In the genomic region with DNA sequence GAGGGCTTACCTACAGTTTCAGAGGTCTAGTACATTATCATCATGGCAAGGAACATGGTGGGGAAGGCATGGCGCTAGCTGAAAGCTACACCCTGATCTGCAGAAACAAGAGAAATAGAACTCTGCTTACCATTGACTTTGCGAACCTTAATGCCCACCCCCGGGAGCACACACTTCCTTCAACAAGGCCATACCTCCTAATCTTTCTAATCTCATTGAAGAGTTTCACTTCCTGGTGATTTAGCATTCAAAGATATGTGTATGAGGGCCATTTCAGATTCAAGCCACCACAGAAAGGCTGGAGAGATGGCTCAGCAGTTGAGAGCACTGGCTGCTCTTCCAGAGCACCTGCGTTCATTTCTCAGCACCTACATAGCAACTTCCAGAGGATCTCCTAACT, we compare ENCODE assay signal across 24 mouse cellular contexts. TPM values are rescaled to one million over a fixed set of nuclear protein-coding genes. Genes with fewer than 3 reads are reported as not detected.
DNase-seq lines count a peak whose midpoint lies in the region; ATAC-seq and TF ChIP-seq lines count a peak whose summit lies in the region.
"Had no signal": no experiment of that assay in that cellular context is flagged by ENCODE, and none has a peak within 500 bp of the region (broad histone marks: within the 10 kb centered on the region; RNA-seq: fewer than 3 reads in every experiment).

A gene (minus strand): TSS at position 101 of the 400 bp plus-strand sequence.

- no peak within 1 kb of the TSS for H3K4me3 ChIP-seq in liver, adult 2 months (ENCODE audit: insufficient read depth, low read depth, low read length)
- H3K4me3 ChIP-seq in liver, embryonic 11.5 days (ENCODE audit: low read depth, low read length), result no peak within 1 kb of the TSS
- no peak within 1 kb of the TSS for H3K4me3 ChIP-seq in brown adipose tissue, adult 24 weeks (ENCODE audit: insufficient read depth, low read depth, low read length)
- H3K4me3 ChIP-seq in macrophage (ENCODE audit: inconsistent target), result no peak within 1 kb of the TSS
- H3K4me3 ChIP-seq: embryonic facial prominence, embryonic 15.5 days; erythroblast, embryonic 14.5 days; forebrain, embryonic 10.5 days; gastrocnemius, adult 2 months; heart, adult 2 months; heart, embryonic 15.5 days; hindbrain, embryonic 13.5 days had no signal

- no peak for DNase-seq in liver, adult 2 months (ENCODE audit: extremely low read depth, low read depth, low spot score)
- no peak for DNase-seq in liver, embryonic 11.5 days (ENCODE audit: low spot score)
- DNase-seq in A20 (ENCODE audit: low read depth, low spot score) (peak; percentile 42), adipocyte (ENCODE audit: low spot score) (no peak)
- no peak for DNase-seq in testis, postnatal 10 days (ENCODE audit: low spot score)
- DNase-seq: adrenal gland, postnatal 10 days; cerebellum, adult 2 months; cerebellum, postnatal 10 days; embryo, embryonic 11 days; gastrocnemius, adult 2 months; gastrocnemius, postnatal 36 days; heart, adult 2 months; heart, postnatal 14 days had no signal

- no peak within 1 kb of the TSS for H3K4me2 ChIP-seq in liver, embryonic 11.5 days
- H3K4me2 ChIP-seq: embryonic facial prominence, embryonic 15.5 days; heart, embryonic 11.5 days; heart, embryonic 15.5 days; hindbrain, embryonic 13.5 days had no signal

- TF ChIP-seq POLR2A in liver, adult 2 months (IDR thresholded peaks at IDR 0.05; ENCODE audit: extremely low read depth, insufficient read depth, low read length), result no peak

- no peaks in the 10 kb centered on the region for H3K4me1 ChIP-seq in liver, adult 2 months (ENCODE audit: control insufficient read depth, insufficient read depth, low read length)
- H3K4me1 ChIP-seq in liver, embryonic 11.5 days (replicated peaks; ENCODE audit: control insufficient read depth, insufficient read depth, low read length), result no peaks in the 10 kb centered on the region
- no peaks in the 10 kb centered on the region for H3K4me1 ChIP-seq in brown adipose tissue, adult 24 weeks (ENCODE audit: control insufficient read depth, insufficient read depth, insufficient read length, low read length)
- H3K4me1 ChIP-seq: embryonic facial prominence, embryonic 15.5 days; forebrain, embryonic 10.5 days; heart, embryonic 15.5 days; hindbrain, embryonic 13.5 days had no signal

- TF ChIP-seq CTCF in liver, adult 2 months (IDR thresholded peaks at IDR 0.05; ENCODE audit: low read depth, low read length), result no peak

- no peaks in the 10 kb centered on the region for H3K27me3 ChIP-seq in liver, adult 2 months (ENCODE audit: control insufficient read depth, insufficient read depth, low read length)
- no peaks in the 10 kb centered on the region for H3K27me3 ChIP-seq in liver, embryonic 11.5 days (replicated peaks; ENCODE audit: control insufficient read depth, insufficient read depth, low read length)
- H3K27me3 ChIP-seq: embryonic facial prominence, embryonic 15.5 days; heart, embryonic 15.5 days; hindbrain, embryonic 13.5 days had no signal

- ATAC-seq in liver, embryonic 11.5 days (replicated peaks; ENCODE audit: low FRiP score), result no peak
- ATAC-seq: forebrain, embryonic 14.5 days had no signal

- WGBS in liver, adult 2 months, result 88% methylated on average over 4 of the region's 4 CpGs
- 76% methylated on average over 4 of the region's 4 CpGs for WGBS in liver, embryonic 11.5 days
- WGBS in macrophage (ENCODE audit: missing documents), result 66% methylated on average over 4 of the region's 4 CpGs

- H3K79me2 ChIP-seq in liver, adult 2 months (ENCODE audit: control insufficient read depth, insufficient read depth, low read length), result no peaks in the 10 kb centered on the region
- H3K79me2 ChIP-seq in macrophage (ENCODE audit: inconsistent target), result no peaks in the 10 kb centered on the region

- no peak within 1 kb of the TSS for H3K27ac ChIP-seq in liver, adult 2 months (replicated peaks; ENCODE audit: insufficient read depth, low read depth, low read length)
- H3K27ac ChIP-seq in liver, embryonic 11.5 days (ENCODE audit: low read depth, low read length), result no peak within 1 kb of the TSS
- no peak within 1 kb of the TSS for H3K27ac ChIP-seq in brown adipose tissue, adult 24 weeks (replicated peaks; ENCODE audit: low read depth, low read length)
- peak within 1 kb of the TSS; percentile 21; the same call in 1 of the 2 replicates for H3K27ac ChIP-seq in macrophage
- H3K27ac ChIP-seq: embryonic facial prominence, embryonic 15.5 days; forebrain, embryonic 10.5 days; gastrocnemius, adult 2 months; heart, adult 2 months; heart, embryonic 15.5 days; hindbrain, embryonic 13.5 days had no signal

- no peak within 1 kb of the TSS for H3K9ac ChIP-seq in liver, adult 2 months (ENCODE audit: low read depth, low read length)
- no peak within 1 kb of the TSS for H3K9ac ChIP-seq in liver, embryonic 11.5 days (ENCODE audit: low read depth, low read length)
- H3K9ac ChIP-seq: embryonic facial prominence, embryonic 15.5 days; heart, embryonic 15.5 days; hindbrain, embryonic 13.5 days had no signal

- no peaks in the 10 kb centered on the region for H3K9me3 ChIP-seq in liver, embryonic 11.5 days (ENCODE audit: control insufficient read depth, low read length)
- H3K9me3 ChIP-seq: embryonic facial prominence, embryonic 15.5 days; forebrain, embryonic 10.5 days; heart, embryonic 15.5 days; hindbrain, embryonic 13.5 days had no signal

- no peaks in the 10 kb centered on the region for H3K36me3 ChIP-seq in liver, adult 2 months (ENCODE audit: control insufficient read depth, insufficient read depth, low read length)
- no peaks in the 10 kb centered on the region for H3K36me3 ChIP-seq in liver, embryonic 11.5 days (ENCODE audit: control insufficient read depth, insufficient read depth, low read length)
- no peaks in the 10 kb centered on the region for H3K36me3 ChIP-seq in macrophage (ENCODE audit: inconsistent target)
- H3K36me3 ChIP-seq: embryonic facial prominence, embryonic 15.5 days; forebrain, embryonic 10.5 days; heart, embryonic 15.5 days; hindbrain, embryonic 13.5 days had no signal

RNA-seq across cellular contexts. Expression of the gene that starts here (rescaled TPM):
- 19.7 and 37.4 TPM in 2 replicates for total RNA-seq in liver, adult 2 months (2014; rRNA removed)
- 13.3 and 23.1 TPM in 2 replicates for polyA plus RNA-seq in liver, adult 2 months (2012; rRNA removed)
- 3.3 and 3.9 TPM in 2 replicates for polyA plus RNA-seq in liver, embryonic 11.5 days (2014; fragmentation: Nextera tagmentation; extraction: Ambion mirVana)
- polyA plus RNA-seq in brown adipose tissue, adult 24 weeks (2012; ENCODE audit: insufficient read depth, insufficient read length, missing spikeins), result 16.1 and 22.7 TPM in 2 replicates
- 10 to 100 TPM in 1 of 26 experiments, 1 to 10 TPM in 22, under 1 TPM in 1, not detected in 2; 0.96 to 11.9 (median 3.2) TPM for total RNA-seq in macrophage (2018; cell fraction: chromatin; rRNA removed)
- 10 to 100 TPM; 14.4 to 29.0 (median 19.4) TPM for total RNA-seq in macrophage (2018; cell fraction: cytosol; rRNA removed)
- 10 to 100 TPM in 16 of 26 experiments, 1 to 10 TPM in 10; 3.9 to 43.1 (median 11.1) TPM for total RNA-seq in macrophage (2018; cell fraction: nucleus; rRNA removed)
- 21.1 to 134 TPM (median 134 TPM) in 3 replicates for polyA plus RNA-seq in macrophage (2018)
- total RNA-seq: hematopoietic stem cell, adult 5-6 weeks had no signal
- polyA plus RNA-seq: embryonic facial prominence, embryonic 11.5 days; erythroblast, embryonic 14.5 days; heart, embryonic 11.5 days had no signal
